Mouse (Mus musculus): ENCODE data around the gene Paqr4. TPM values are rescaled to one million over a fixed set of nuclear protein-coding genes. Genes with fewer than 3 reads are reported as not detected.

Gene Paqr4
- polyA plus RNA-seq, 1 experiment from 2014 or later: 29.8 TPM

DNA sequence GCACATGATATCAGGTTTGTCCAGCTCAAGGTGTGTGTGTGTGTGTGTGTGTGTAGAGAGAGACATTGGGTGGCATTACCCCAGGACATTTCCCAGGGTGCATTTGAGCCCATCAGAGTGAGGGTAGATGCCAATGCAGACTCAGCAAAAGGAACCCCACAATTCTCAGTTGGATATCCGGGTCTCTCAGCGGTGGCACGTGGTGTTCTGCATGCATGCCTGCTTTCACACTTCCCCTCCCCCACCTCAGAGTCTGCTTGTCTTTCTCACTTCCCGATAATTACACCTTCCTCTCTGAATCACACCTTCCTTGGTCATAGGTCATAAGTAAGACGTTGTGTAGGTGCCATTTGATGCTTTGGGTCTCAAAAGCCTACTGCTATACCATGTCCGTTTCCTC lies 7.4 kb upstream of the Paqr4 start:
- Histone ChIP-seq H3K27me3 (peaks cover 51% of the 10 kb centered on the region), H3K4me3 (no peak overlapping the region), H3K9ac (no peak overlapping the region), H3K4me2 (no peak overlapping the region), H3K27ac (no peak overlapping the region), H3K4me1 (peaks cover 18% of the 10 kb centered on the region), H3K9me3 (replicated peaks) (no peaks in the 10 kb centered on the region), H3K36me3 (ENCODE audit: poor library complexity, severe bottlenecking) (peaks cover 19% of the 10 kb centered on the region)
- no peak for ATAC-seq
- WGBS: 40% methylated on average over 6 of the region's 6 CpGs

DNA sequence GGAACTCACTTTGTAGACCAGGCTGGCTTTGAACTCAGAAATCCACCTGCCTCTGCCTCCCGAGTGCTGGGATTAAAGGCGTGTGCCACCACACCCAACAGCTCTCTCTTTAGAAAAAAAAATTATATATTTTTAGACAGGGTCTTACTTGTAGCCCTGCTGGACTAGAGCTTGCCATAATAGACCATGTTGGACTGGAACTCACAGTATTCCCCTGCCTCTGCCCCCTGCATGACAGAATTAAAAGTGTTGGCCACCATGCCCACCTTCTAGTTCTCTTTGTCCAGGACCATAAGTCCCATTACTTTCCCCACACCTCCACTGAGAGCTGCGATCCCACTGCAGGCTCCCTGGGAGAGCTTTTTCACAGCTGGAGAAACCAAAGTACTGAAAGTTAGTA lies 6.8 kb upstream of the Paqr4 start:
- Histone ChIP-seq H3K4me1 (peaks cover 21% of the 10 kb centered on the region), H3K9me3 (replicated peaks) (no peaks in the 10 kb centered on the region), H3K4me3 (no peak overlapping the region), H3K4me2 (no peak overlapping the region), H3K36me3 (ENCODE audit: poor library complexity, severe bottlenecking) (peaks cover 14% of the 10 kb centered on the region), H3K27ac (no peak overlapping the region), H3K9ac (no peak overlapping the region), H3K27me3 (peaks cover 57% of the 10 kb centered on the region)
- WGBS: 84% methylated on average over 3 of the region's 3 CpGs
- no peak for ATAC-seq

DNA sequence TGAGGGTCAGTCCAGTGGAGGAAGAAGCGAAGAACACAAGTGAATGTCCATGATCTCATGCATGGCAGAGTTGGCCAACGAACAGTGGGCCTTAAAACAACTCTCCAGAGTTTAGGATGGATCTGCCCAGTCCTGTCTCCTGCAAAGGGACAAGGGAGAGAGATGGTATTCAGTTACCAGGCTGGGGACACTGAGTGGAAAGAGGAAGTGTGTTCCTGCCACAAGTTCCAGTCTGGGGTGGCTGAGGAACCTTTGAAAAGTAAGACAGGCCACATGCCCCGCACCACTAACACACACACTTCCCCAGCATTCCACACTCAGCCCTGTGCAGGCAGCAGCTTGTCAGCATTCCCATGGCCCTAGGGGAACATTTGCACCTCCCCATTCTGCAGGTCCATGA lies 6.1 kb upstream of the Paqr4 start:
- no peak for ATAC-seq

DNA sequence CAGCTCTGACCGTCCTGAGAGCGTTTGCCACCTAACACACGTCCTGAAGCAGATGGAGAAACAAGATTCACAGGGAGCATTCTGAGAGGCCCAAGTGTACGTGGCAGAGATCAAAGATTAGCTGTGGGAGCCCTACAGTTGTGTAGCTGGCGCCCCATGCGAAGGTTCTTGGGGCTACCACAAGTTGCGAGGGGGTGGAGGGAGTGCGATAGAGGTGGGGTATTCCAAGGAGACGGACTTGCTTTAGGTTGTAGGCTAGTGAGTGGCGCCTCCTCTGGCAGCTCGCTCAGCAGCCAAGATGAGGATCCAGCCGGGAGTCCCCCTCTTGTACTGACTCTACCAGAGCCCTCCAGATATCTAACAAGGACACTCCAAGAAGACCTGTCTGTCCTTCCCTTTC lies 5.6 kb upstream of the Paqr4 start:
- peaks cover 2% of the 10 kb centered on the region for H3K36me3 ChIP-seq (ENCODE audit: poor library complexity, severe bottlenecking)
- peak overlapping the region; percentile 75 for H3K4me2 ChIP-seq
- WGBS: 3% methylated on average over 12 of the region's 12 CpGs
- peak overlapping the region; percentile 65; the same call in 1 of the 2 replicates for H3K9ac ChIP-seq
- H3K9me3 ChIP-seq (replicated peaks): no peaks in the 10 kb centered on the region
- ATAC-seq: no peak
- H3K4me1 ChIP-seq: peaks cover 25% of the 10 kb centered on the region
- H3K27me3 ChIP-seq: peaks cover 68% of the 10 kb centered on the region
- peak overlapping the region; percentile 41 for H3K4me3 ChIP-seq
- no peak overlapping the region for H3K27ac ChIP-seq

More for the DNA sequence above, 6.1 kb upstream of the Paqr4 start:
- Histone ChIP-seq H3K36me3 (ENCODE audit: poor library complexity, severe bottlenecking) (peaks cover 6% of the 10 kb centered on the region), H3K27ac (no peak overlapping the region), H3K4me3 (no peak overlapping the region), H3K4me1 (peaks cover 25% of the 10 kb centered on the region), H3K27me3 (peaks cover 64% of the 10 kb centered on the region), H3K9me3 (replicated peaks) (no peaks in the 10 kb centered on the region), H3K9ac (no peak overlapping the region), H3K4me2 (no peak overlapping the region)
- 79% methylated on average over 3 of the region's 3 CpGs for WGBS

DNA sequence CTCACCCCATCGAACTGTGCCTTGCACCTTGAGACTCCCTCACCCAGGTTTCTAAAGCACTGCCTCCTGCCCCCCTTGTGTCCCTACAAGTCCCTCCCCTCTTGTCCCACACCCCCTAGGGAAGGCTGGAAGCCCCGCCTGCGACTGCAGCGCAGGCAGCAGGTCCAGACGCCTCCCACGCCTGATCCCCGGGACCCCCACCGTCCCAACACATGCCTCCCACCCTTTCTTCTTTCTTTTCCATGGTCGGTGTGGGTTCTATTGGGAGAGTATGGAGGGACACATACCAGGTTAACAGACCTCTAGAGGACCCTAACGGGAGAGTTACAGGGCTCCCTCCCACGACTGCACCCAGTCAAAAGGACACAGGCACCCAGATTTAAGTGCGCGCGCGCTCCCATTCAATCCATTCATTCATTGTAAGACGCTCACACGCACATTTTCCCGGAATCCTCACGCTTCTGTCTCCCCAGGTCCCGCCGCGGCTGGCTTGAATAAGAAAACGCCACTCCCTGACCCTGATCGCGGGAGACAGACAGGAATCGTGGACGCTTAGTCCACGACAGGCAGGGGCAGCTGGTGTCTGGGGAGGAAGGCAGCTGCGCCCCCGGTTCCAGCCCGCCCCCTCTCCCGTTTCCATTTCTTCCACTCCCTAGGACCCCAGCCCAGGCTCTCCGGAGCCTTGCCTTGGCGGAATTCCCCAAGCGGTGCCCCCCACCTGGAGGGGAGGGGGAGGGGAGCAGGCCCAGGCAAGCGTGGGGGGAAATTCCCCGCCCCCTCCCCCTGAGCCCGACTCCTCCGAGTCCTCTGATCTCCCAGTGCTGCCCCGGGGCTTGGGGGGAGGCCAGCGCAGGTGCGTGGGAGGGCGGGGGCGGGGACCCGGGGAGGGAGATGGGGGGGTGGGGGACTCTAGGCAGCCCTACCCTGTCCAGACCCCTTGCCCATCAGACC lies 4.9 kb upstream of the Paqr4 start, which contains the start of gene Kremen2:
Kremen2 (minus strand) TSS at position 533 of the 951 bp plus-strand sequence.
- no peaks in the 10 kb centered on the region for H3K9me3 ChIP-seq (replicated peaks)
- WGBS: under 1% methylated on average over 43 of the region's 45 CpGs
- H3K4me2 ChIP-seq: peak within 1 kb of the TSS; percentile 75
- ATAC-seq: no peak
- H3K4me3 ChIP-seq: peak within 1 kb of the TSS; percentile 41
- peaks cover 75% of the 10 kb centered on the region for H3K27me3 ChIP-seq
- H3K36me3 ChIP-seq (ENCODE audit: poor library complexity, severe bottlenecking): no peaks in the 10 kb centered on the region
- peaks cover 28% of the 10 kb centered on the region for H3K4me1 ChIP-seq
- no peak within 1 kb of the TSS for H3K27ac ChIP-seq
- H3K9ac ChIP-seq: peak within 1 kb of the TSS; percentile 65

DNA sequence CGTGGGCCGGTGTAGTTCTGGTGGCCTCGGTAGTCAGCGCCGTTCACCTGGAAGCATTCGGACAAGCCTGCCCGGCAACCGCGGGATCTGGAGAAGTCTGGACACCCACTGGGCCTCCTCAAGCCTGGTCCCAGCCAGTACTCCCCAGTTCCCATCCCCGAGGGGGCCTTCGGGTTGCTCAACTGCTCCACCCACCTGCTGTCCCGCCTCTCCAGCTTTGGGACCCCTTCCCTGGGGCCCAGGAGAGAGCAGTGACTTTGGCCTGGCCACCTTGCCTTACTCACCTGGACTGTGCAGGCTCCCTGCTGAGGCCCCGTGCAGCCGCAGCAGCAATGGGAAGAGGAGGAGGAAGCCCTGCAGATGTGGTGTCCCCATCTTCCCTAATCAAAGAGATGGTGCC lies 4.0 kb upstream of the Paqr4 start:
- Histone ChIP-seq H3K9ac (no peak overlapping the region), H3K4me1 (peaks cover 33% of the 10 kb centered on the region), H3K27me3 (peaks cover 78% of the 10 kb centered on the region), H3K9me3 (replicated peaks) (no peaks in the 10 kb centered on the region), H3K4me2 (peak overlapping the region; percentile 75; the same call in 1 of the 2 replicates), H3K4me3 (peak overlapping the region; percentile 41; the same call in 1 of the 2 replicates), H3K27ac (no peak overlapping the region), H3K36me3 (ENCODE audit: poor library complexity, severe bottlenecking) (no peaks in the 10 kb centered on the region)
- 2% methylated on average over 14 of the region's 14 CpGs for WGBS
- no peak for ATAC-seq

DNA sequence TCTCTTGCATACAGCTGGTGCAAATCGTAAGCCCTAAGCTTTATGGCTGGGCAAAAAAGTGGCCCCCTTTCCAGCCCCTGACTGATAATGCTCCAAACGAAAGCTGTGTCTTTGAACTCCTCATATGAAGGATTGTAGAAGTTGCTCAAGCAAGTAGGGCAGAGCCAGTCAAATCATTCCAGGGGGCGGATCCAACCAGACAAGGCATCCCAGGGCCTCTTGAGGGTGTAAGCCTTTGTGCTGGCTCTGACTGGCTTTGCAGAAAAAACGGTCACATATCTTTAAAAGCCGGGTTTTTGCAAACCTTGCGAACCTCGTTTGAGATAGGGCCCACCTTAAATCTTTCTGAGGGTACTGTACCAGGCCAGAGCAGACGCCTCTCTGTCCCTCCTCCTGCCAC lies 3.4 kb upstream of the Paqr4 start:
- no peak for ATAC-seq
- Histone ChIP-seq H3K36me3 (ENCODE audit: poor library complexity, severe bottlenecking) (no peaks in the 10 kb centered on the region), H3K27ac (no peak overlapping the region), H3K9ac (no peak overlapping the region), H3K4me3 (no peak overlapping the region), H3K27me3 (peaks cover 82% of the 10 kb centered on the region), H3K9me3 (replicated peaks) (no peaks in the 10 kb centered on the region), H3K4me2 (no peak overlapping the region), H3K4me1 (peaks cover 38% of the 10 kb centered on the region)
- 17% methylated on average over 8 of the region's 8 CpGs for WGBS

DNA sequence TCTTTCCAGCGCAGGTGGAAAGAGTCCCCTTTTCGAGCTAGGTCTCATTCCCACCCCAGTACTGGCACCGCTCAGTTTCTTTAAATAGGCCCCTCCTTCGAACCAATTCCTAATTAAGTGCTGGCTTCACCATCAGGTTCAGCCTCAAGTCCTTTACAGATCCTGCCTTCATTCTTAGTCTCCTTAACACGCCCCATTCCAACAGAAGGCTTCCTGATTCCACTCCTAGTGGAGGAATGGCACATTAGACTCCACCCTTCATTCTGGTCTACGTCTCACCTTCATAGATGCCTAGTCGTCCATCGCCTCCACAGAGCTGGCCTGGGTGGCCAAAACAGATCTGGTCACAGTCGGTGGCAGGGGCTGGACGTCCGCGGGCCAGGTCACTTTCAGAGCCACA lies 2.3 kb upstream of the Paqr4 start:
- no peak overlapping the region for H3K9ac ChIP-seq
- H3K36me3 ChIP-seq (ENCODE audit: poor library complexity, severe bottlenecking): no peaks in the 10 kb centered on the region
- ATAC-seq: no peak
- H3K4me3 ChIP-seq: peak overlapping the region; percentile 29
- H3K27ac ChIP-seq: no peak overlapping the region
- peaks cover 80% of the 10 kb centered on the region for H3K27me3 ChIP-seq
- H3K9me3 ChIP-seq (replicated peaks): no peaks in the 10 kb centered on the region
- 62% methylated on average over 12 of the region's 12 CpGs for WGBS
- peaks cover 49% of the 10 kb centered on the region for H3K4me1 ChIP-seq
- peak overlapping the region; percentile 54; the same call in 1 of the 2 replicates for H3K4me2 ChIP-seq

DNA sequence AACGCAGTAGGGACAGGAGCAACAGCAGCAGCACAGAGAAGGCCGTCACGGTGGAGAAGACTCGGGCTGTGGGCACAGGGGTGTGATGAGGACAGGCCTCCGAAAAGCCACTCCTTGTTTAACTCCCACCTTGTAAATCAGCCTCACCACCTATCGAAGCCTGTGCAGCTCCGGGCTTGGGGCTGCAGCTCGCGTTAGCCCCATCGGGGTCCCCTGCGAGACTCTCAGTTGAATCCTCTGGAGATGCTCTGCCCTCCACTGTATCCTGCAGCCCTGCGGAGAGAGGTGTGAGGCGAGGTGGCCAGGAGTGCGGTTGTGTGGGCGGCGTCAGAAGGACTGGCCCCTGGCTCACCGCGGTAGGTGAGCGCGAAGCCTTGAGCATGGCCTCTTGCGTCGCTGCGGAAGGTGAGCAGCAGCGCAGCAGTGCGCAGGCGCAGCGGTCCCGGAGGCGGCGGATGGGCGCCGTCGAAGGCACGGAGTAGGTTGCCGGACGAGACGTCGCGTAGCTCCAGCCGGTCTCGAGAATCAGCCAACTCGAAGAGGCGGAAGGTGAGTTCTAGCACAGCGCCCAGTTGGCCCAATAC lies 1.6 kb upstream of the Paqr4 start:
- no peak overlapping the region for H3K27ac ChIP-seq
- H3K4me3 ChIP-seq: peak overlapping the region; percentile 29
- peaks cover 5% of the 10 kb centered on the region for H3K36me3 ChIP-seq (ENCODE audit: poor library complexity, severe bottlenecking)
- no peaks in the 10 kb centered on the region for H3K9me3 ChIP-seq (replicated peaks)
- WGBS: 6% methylated on average over 44 of the region's 44 CpGs
- peak overlapping the region; percentile 54 for H3K4me2 ChIP-seq
- H3K9ac ChIP-seq: peak overlapping the region; percentile 46
- no peak for ATAC-seq
- H3K27me3 ChIP-seq: peaks cover 75% of the 10 kb centered on the region
- peaks cover 54% of the 10 kb centered on the region for H3K4me1 ChIP-seq

DNA sequence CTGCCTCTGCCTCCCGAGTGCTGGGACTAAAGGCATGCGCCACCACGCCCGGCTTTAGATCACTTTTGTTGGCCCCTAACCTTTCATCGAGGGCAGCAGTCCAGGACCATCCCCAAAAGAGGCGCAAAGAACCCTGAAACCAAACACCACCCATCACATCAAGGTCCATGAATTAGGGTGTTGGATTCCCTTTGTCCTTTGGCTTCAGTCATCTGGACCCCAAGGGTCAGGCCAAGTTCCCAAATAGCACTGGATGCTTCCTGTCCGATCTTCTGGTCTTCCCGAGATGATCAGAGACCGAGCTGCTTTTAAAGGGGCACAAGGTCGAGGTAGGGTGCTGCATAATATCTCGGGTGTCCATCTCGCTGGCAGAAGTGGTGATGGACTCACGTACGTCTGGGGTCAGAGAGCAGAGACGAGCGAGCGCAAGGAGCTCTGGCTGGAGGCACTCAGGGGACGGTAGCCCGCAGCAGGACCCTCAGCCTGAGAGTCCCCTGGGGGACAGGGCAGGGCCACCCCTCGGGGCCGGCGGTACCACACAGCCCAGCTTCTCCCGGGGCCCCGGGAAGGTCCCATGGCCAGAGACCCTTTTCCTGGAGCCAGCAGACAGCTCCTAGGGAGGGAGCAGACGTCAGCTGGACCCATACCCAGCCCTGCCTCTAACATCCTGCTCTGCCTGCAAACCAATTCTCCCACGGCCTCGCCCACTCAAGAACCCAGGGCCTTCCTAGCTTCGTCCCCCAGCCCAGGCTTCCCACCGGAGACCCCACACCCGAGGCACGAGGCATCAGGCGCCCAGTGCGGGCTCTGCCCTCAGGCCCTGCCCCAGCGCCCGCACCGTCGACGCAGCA lies 917 bp upstream of the Paqr4 start:
- Histone ChIP-seq H3K27me3 (peaks cover 68% of the 10 kb centered on the region), H3K4me1 (peaks cover 54% of the 10 kb centered on the region), H3K9me3 (replicated peaks) (no peaks in the 10 kb centered on the region), H3K36me3 (ENCODE audit: poor library complexity, severe bottlenecking) (peaks cover 12% of the 10 kb centered on the region), H3K27ac (no peak overlapping the region), H3K4me2 (peak overlapping the region; percentile 54), H3K9ac (peak overlapping the region; percentile 46; the same call in 1 of the 2 replicates), H3K4me3 (peak overlapping the region; percentile 29)
- 50% methylated on average over 38 of the region's 38 CpGs for WGBS
- no peak for ATAC-seq

DNA sequence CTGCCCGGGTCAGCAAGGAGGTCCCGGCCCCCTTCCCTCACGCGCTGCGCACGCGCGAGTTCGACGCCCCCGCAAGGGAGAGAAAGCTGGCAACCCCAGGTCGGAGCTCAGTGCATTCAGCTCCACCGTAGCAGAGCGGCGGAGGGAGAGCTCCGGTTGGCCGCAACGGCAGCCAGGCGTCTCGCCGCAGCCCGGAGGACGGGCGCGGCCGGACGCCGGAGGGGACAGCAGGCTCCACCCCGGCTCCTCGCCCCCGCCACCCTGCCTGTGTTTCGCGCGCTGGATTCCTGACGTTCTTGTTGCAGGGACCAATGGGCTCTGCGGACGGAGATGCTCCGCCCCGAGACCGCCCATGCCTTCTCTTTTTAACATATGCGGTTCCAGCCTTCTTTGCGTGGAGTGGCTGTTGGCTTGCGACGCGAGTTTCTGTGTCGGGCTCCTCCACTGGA lies 507 bp downstream of the Paqr4 start:
- peaks cover 54% of the 10 kb centered on the region for H3K27me3 ChIP-seq
- H3K4me1 ChIP-seq: peaks cover 42% of the 10 kb centered on the region
- no peak overlapping the region; the same call in 1 of the 2 replicates for H3K27ac ChIP-seq
- H3K4me3 ChIP-seq: peak overlapping the region; percentile 58
- ATAC-seq: peak; percentile 91
- under 1% methylated on average over 40 of the region's 46 CpGs for WGBS
- peaks cover 26% of the 10 kb centered on the region for H3K36me3 ChIP-seq (ENCODE audit: poor library complexity, severe bottlenecking)
- no peaks in the 10 kb centered on the region for H3K9me3 ChIP-seq (replicated peaks)
- peak overlapping the region; percentile 97 for H3K4me2 ChIP-seq
- H3K9ac ChIP-seq: peak overlapping the region; percentile 77
